Mouse (Mus musculus) myocyte (in vitro differentiated cells): ENCODE measurements around the gene Bbof1. TPM values are rescaled to one million over a fixed set of nuclear protein-coding genes. Genes with fewer than 3 reads are reported as not detected.

Experiments used
- H3K27me3 ChIP-seq: one replicate; pipeline ENCODE4 v1.6.1; 2011; ENCODE audit not compliant: control insufficient read depth, insufficient read depth, insufficient read length
- H3K36me3 ChIP-seq: one replicate; pipeline ENCODE4 v1.6.1; 2011; ENCODE audit not compliant: control insufficient read depth, insufficient read depth
- H3K4me2 ChIP-seq: one replicate; pipeline ENCODE4 v1.6.1; 2011; ENCODE audit warnings: low read depth, control low read depth
- H3K4me3 ChIP-seq: one replicate; pipeline ENCODE4 v1.5.1; 2011; ENCODE audit warnings: mild to moderate bottlenecking, control low read depth, moderate library complexity
- H3K79me2 ChIP-seq: one replicate; pipeline ENCODE4 v1.6.1; 2011; ENCODE audit not compliant: control insufficient read depth, insufficient read depth
- H3ac ChIP-seq: one replicate; pipeline ENCODE4 v1.6.1; 2011; ENCODE audit not compliant: control insufficient read depth, insufficient read length
- CEBPB ChIP-seq: IDR thresholded peaks from 2 replicates; pipeline ENCODE4 v1.6.1; 2011; ENCODE audit warnings: mild to moderate bottlenecking, moderate library complexity; ENCODE audit not compliant: poor library complexity, insufficient read depth, severe bottlenecking
- E2F4 ChIP-seq: IDR thresholded peaks from one replicate; pipeline ENCODE4 v1.6.1; 2011; ENCODE audit warnings: mild to moderate bottlenecking, control low read depth, moderate library complexity; ENCODE audit not compliant: insufficient read depth
- MAX ChIP-seq: IDR thresholded peaks from one replicate; pipeline ENCODE4 v1.6.1; 2011; ENCODE audit warnings: low read depth, mild to moderate bottlenecking, control low read depth
- MYOD1 ChIP-seq, 3 experiments: IDR thresholded peaks; one replicate each; pipeline ENCODE4 v1.6.1; 2011; ENCODE audit warnings: control low read depth in 2 of 3, low read depth in 2 of 3, mild to moderate bottlenecking in 2 of 3, moderate library complexity in 1 of 3; ENCODE audit not compliant: insufficient read length in 2 of 3, control insufficient read depth in 1 of 3
- MYOG ChIP-seq, 3 experiments: IDR thresholded peaks; one replicate each; pipeline ENCODE4 v1.6.1; 2011; ENCODE audit warnings: control low read depth in 2 of 3, low read depth in 2 of 3, mild to moderate bottlenecking in 2 of 3; ENCODE audit not compliant: insufficient read length in 2 of 3, control insufficient read depth in 1 of 3, insufficient read depth in 1 of 3
- POLR2A ChIP-seq: IDR thresholded peaks from one replicate; pipeline ENCODE4 v1.6.1; 2011; ENCODE audit warnings: low read depth, mild to moderate bottlenecking, control low read depth, moderate library complexity; ENCODE audit not compliant: insufficient read length
- POLR2AphosphoS2 ChIP-seq: IDR thresholded peaks from one replicate; pipeline ENCODE4 v1.6.1; 2011; ENCODE audit warnings: low read depth, control low read depth; ENCODE audit not compliant: insufficient read length
- REST ChIP-seq: IDR thresholded peaks from one replicate; pipeline ENCODE4 v1.6.1; 2011; ENCODE audit warnings: mild to moderate bottlenecking, control low read depth, moderate library complexity; ENCODE audit not compliant: insufficient read depth, insufficient read length
- SRF ChIP-seq: IDR thresholded peaks from one replicate; pipeline ENCODE4 v1.6.1; 2011; ENCODE audit warnings: low read depth; ENCODE audit not compliant: control insufficient read depth, insufficient read length
- TCF12 ChIP-seq: IDR thresholded peaks from one replicate; pipeline ENCODE4 v1.6.1; 2011; ENCODE audit warnings: mild to moderate bottlenecking, control low read depth; ENCODE audit not compliant: poor library complexity, insufficient read depth, severe bottlenecking
- TCF3 ChIP-seq: IDR thresholded peaks from one replicate; pipeline ENCODE4 v1.6.1; 2011; ENCODE audit warnings: low read depth, control low read depth; ENCODE audit not compliant: insufficient read length
- USF1 ChIP-seq: IDR thresholded peaks from one replicate; pipeline ENCODE4 v1.6.1; 2011; ENCODE audit warnings: low read depth, mild to moderate bottlenecking, control low read depth, moderate library complexity
- polyA plus RNA-seq: library from polyadenylated mRNA; unstranded; fragments of >200 nt; fragmentation: generic; extraction: Trizol; gene quantifications from one replicate; pipeline ENCODE4 v1.2.1, GENCODE M21; 2012; ENCODE audit warnings: missing spikeins

The Bbof1 gene
- polyA plus RNA-seq, 1 experiment, result 0.38 TPM

DNA sequence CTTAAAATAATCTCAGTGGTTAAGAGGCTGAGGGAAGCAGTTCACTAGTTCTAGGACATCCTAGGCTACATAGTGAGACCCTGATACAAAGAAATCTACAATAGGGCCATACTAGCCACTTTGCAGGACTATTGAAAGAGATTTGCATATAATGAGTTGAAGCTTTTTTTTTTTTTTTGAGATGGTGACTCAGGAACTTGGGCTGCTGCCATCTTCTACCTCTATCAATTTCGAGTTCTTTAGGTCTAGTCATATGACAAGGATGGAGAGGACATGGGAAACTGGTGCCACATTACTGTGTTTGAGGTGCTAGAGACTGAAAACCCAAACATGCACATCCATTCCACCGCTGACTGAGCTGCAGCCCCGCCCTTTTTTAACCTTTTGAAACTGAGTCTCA is 15.1 kb downstream of the Bbof1 start:
- no peak overlapping the region for H3K4me2 ChIP-seq
- no peak for TF ChIP-seq TCF12
- TF ChIP-seq SRF, result no peak
- TF ChIP-seq POLR2AphosphoS2, result no peak
- TF ChIP-seq MAX, result no peak
- TF ChIP-seq TCF3, result no peak
- TF ChIP-seq REST, result no peak
- no peak for TF ChIP-seq POLR2A
- no peak for TF ChIP-seq CEBPB
- TF ChIP-seq USF1, result no peak
- TF ChIP-seq MYOG (IDR thresholded peaks at IDR 0.05; ENCODE audit: control insufficient read depth in 1 of 3, insufficient read depth in 1 of 3, insufficient read length in 2 of 3, low read depth in 2 of 3), result no peak
- no peak for TF ChIP-seq E2F4
- no peak overlapping the region for H3ac ChIP-seq
- H3K79me2 ChIP-seq, result no peaks in the 10 kb centered on the region
- no peaks in the 10 kb centered on the region for H3K27me3 ChIP-seq
- no peaks in the 10 kb centered on the region for H3K36me3 ChIP-seq
- H3K4me3 ChIP-seq, result no peak overlapping the region

DNA sequence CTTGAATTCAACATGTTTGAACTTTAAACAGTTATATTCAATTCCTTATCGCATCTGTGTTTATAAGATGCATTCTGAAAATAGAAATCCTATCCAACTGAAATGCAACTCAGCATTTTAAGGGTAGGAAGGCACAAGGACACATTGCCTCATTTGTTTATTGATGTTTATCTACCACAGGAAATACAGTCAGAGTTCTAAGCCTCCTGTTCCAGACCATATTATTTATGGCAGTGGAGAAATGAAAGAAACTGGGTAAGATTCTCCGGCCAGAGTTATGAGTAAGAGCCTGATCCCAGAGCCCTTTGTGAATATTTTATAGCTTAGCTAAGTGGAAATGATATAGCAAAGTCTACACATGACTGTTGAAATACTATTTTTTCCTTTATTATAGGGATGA is 21.0 kb downstream of the Bbof1 start:
- Histone ChIP-seq H3K4me3 (no peak overlapping the region), H3ac (no peak overlapping the region), H3K27me3 (no peaks in the 10 kb centered on the region), H3K36me3 (no peaks in the 10 kb centered on the region), H3K79me2 (no peaks in the 10 kb centered on the region), H3K4me2 (no peak overlapping the region)
- TF ChIP-seq TCF12 (no peak), POLR2AphosphoS2 (no peak), POLR2A (no peak), CEBPB (no peak), MYOD1 (IDR thresholded peaks at IDR 0.05; ENCODE audit: control insufficient read depth in 1 of 3, insufficient read length in 2 of 3, low read depth in 2 of 3) (no peak), TCF3 (no peak), USF1 (no peak), SRF (no peak)

- no peaks in the 10 kb centered on the region for H3K79me2 ChIP-seq
- H3K4me2 ChIP-seq, result no peak overlapping the region
- TF ChIP-seq SRF (no peak), USF1 (no peak), CEBPB (no peak), MYOD1 (IDR thresholded peaks at IDR 0.05; ENCODE audit: control insufficient read depth in 1 of 3, insufficient read length in 2 of 3, low read depth in 2 of 3) (no peak), MAX (no peak), TCF12 (no peak), E2F4 (no peak), POLR2AphosphoS2 (no peak), POLR2A (no peak), MYOG (IDR thresholded peaks at IDR 0.05; ENCODE audit: control insufficient read depth in 1 of 3, insufficient read depth in 1 of 3, insufficient read length in 2 of 3, low read depth in 2 of 3) (no peak)
- no peak overlapping the region for H3ac ChIP-seq
- no peaks in the 10 kb centered on the region for H3K36me3 ChIP-seq
- no peak overlapping the region for H3K4me3 ChIP-seq
- no peaks in the 10 kb centered on the region for H3K27me3 ChIP-seq
Measured at GRCm38 (mm10) chr12:84438697-84439096, 29.8 kb downstream of the Bbof1 start.

- no peak overlapping the region for H3K4me3 ChIP-seq
- TF ChIP-seq POLR2AphosphoS2 (no peak), SRF (no peak), MYOG (IDR thresholded peaks at IDR 0.05; ENCODE audit: control insufficient read depth in 1 of 3, insufficient read depth in 1 of 3, insufficient read length in 2 of 3, low read depth in 2 of 3) (no peak), CEBPB (no peak), REST (no peak), MYOD1 (IDR thresholded peaks at IDR 0.05; ENCODE audit: control insufficient read depth in 1 of 3, insufficient read length in 2 of 3, low read depth in 2 of 3) (no peak), POLR2A (no peak), TCF3 (no peak)
- no peak overlapping the region for H3K4me2 ChIP-seq
- H3K36me3 ChIP-seq, result no peaks in the 10 kb centered on the region
- peaks cover 15% of the 10 kb centered on the region for H3K27me3 ChIP-seq
- no peak overlapping the region for H3ac ChIP-seq
- H3K79me2 ChIP-seq, result no peaks in the 10 kb centered on the region
Measured at GRCm38 (mm10) chr12:84442526-84442925, 33.7 kb downstream of the Bbof1 start.

DNA sequence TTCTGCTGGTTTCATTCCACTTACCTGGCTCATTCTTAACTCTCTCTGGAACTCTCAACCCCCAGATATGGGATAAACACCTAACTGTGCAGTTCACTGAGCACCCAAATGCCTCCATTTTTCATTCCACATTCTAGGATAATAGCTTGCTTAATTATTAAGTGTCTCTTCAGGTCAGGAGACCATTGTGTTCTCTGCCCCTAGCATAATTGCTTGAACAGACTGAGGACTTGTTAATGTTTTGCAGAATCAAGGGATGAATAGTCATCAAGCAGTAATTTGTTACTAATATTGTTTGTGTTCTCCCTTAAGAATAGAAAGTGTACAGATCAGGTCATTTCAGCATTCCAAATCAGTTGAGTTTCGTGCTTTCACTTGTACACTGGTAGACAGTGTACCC is 38.5 kb downstream of the Bbof1 start:
- Histone ChIP-seq H3K27me3 (peaks cover 15% of the 10 kb centered on the region), H3K79me2 (peaks cover under 1% of the 10 kb centered on the region), H3ac (no peak overlapping the region), H3K4me2 (no peak overlapping the region), H3K36me3 (no peaks in the 10 kb centered on the region), H3K4me3 (no peak overlapping the region)
- TF ChIP-seq MYOD1 (IDR thresholded peaks at IDR 0.05; ENCODE audit: control insufficient read depth in 1 of 3, insufficient read length in 2 of 3, low read depth in 2 of 3), result no peak
- TF ChIP-seq TCF12, result no peak
- TF ChIP-seq SRF, result no peak
- no peak for TF ChIP-seq POLR2AphosphoS2
- TF ChIP-seq MAX, result no peak
- TF ChIP-seq CEBPB, result no peak
- TF ChIP-seq MYOG (IDR thresholded peaks at IDR 0.05; ENCODE audit: control insufficient read depth in 1 of 3, insufficient read depth in 1 of 3, insufficient read length in 2 of 3, low read depth in 2 of 3), result no peak
- no peak for TF ChIP-seq USF1
- no peak for TF ChIP-seq E2F4
- TF ChIP-seq POLR2A, result no peak
- no peak for TF ChIP-seq TCF3
- TF ChIP-seq REST, result no peak
